Mouse (Mus musculus) neural tube, embryonic 12.5 days (tissue): ENCODE measurements around the gene Polr2g. TPM values are rescaled to one million over a fixed set of nuclear protein-coding genes. Genes with fewer than 3 reads are reported as not detected.

Source experiments
- polyA plus RNA-seq: library from polyadenylated mRNA; unstranded; fragments of >200 nt; fragmentation: Nextera tagmentation; extraction: Ambion mirVana; gene quantifications from 2 replicates; pipeline ENCODE4 v1.2.1, GENCODE M21; 2016

Polr2g gene
- polyA plus RNA-seq, 1 experiment from 2014 or later, result 152 TPM

Other genes starting within 250 kb of the Polr2g start
- 0.62 and 0.83 TPM in 2 replicates for gene Slc22a8, start 207.3 kb downstream of the Polr2g start, polyA plus RNA-seq
- 2.0 and 2.5 TPM in 2 replicates for gene Slc22a6, start 180.5 kb downstream of the Polr2g start, polyA plus RNA-seq
- gene Chrm1, start 134.8 kb downstream of the Polr2g start, polyA plus RNA-seq, result 0.17 and 0.20 TPM in 2 replicates
- gene Slc3a2, start 75.2 kb downstream of the Polr2g start, polyA plus RNA-seq, result 144 and 147 TPM in 2 replicates
- 83.5 and 85.1 TPM in 2 replicates for gene Wdr74, start 62.8 kb downstream of the Polr2g start, polyA plus RNA-seq
- 2.3 and 3.6 TPM in 2 replicates for gene 1700092M07Rik, start 57.9 kb downstream of the Polr2g start, polyA plus RNA-seq
- 129 TPM in 2 replicates for gene Stx5a, start 57.2 kb downstream of the Polr2g start, polyA plus RNA-seq
- gene Nxf1, start 41.5 kb downstream of the Polr2g start, polyA plus RNA-seq, result 186 and 216 TPM in 2 replicates
- 199 and 210 TPM in 2 replicates for gene Tmem223, start 27.6 kb downstream of the Polr2g start, polyA plus RNA-seq
- gene Tmem179b, start 24.1 kb downstream of the Polr2g start, polyA plus RNA-seq, result 37.2 and 39.0 TPM in 2 replicates
- gene Taf6l, start 12.2 kb downstream of the Polr2g start, polyA plus RNA-seq, result 29.9 and 34.4 TPM in 2 replicates
- gene Zbtb3, start 4.0 kb upstream of the Polr2g start, polyA plus RNA-seq, result 7.2 and 7.5 TPM in 2 replicates
- gene Ttc9c, start 20.8 kb upstream of the Polr2g start, polyA plus RNA-seq, result 55.2 and 57.7 TPM in 2 replicates
- gene Hnrnpul2, start 21.4 kb upstream of the Polr2g start, polyA plus RNA-seq, result 5.7 and 7.5 TPM in 2 replicates
- 0.45 TPM in 1 of 2 replicates, not detected in the other for gene AC129217.1, start 31.2 kb upstream of the Polr2g start, polyA plus RNA-seq
- gene Bscl2, start 38.9 kb upstream of the Polr2g start, polyA plus RNA-seq, result 66.1 and 68.5 TPM in 2 replicates
- 203 and 211 TPM in 2 replicates for gene Gng3, start 40.6 kb upstream of the Polr2g start, polyA plus RNA-seq
- gene Lrrn4cl, start 52.2 kb upstream of the Polr2g start, polyA plus RNA-seq, result 0.47 and 0.56 TPM in 2 replicates
- 186 and 193 TPM in 2 replicates for gene Ubxn1, start 72.9 kb upstream of the Polr2g start, polyA plus RNA-seq
- gene Uqcc3, start 82.3 kb upstream of the Polr2g start, polyA plus RNA-seq, result 62.2 and 66.0 TPM in 2 replicates
- 63.3 and 89.5 TPM in 2 replicates for gene Lbhd1, start 85.2 kb upstream of the Polr2g start, polyA plus RNA-seq
- not detected in 2 replicates for gene Gm49403, start 85.4 kb upstream of the Polr2g start, polyA plus RNA-seq
- gene 1810009A15Rik, start 90.3 kb upstream of the Polr2g start, polyA plus RNA-seq, result 82.0 and 98.5 TPM in 2 replicates
- gene Gm49416, start 90.3 kb upstream of the Polr2g start, polyA plus RNA-seq, result not detected in 2 replicates
- gene Ints5, start 94.4 kb upstream of the Polr2g start, polyA plus RNA-seq, result 43.6 and 47.3 TPM in 2 replicates
- 116 and 119 TPM in 2 replicates for gene Ganab, start 99.5 kb upstream of the Polr2g start, polyA plus RNA-seq
- gene B3gat3, start 121.8 kb upstream of the Polr2g start, polyA plus RNA-seq, result 84.2 and 91.5 TPM in 2 replicates
- 2.1 and 2.3 TPM in 2 replicates for gene Rom1, start 130.8 kb upstream of the Polr2g start, polyA plus RNA-seq
- gene Eml3, start 131.0 kb upstream of the Polr2g start, polyA plus RNA-seq, result 14.1 and 14.3 TPM in 2 replicates
- gene Mta2, start 143.3 kb upstream of the Polr2g start, polyA plus RNA-seq, result 175 and 177 TPM in 2 replicates
- gene Tut1, start 155.3 kb upstream of the Polr2g start, polyA plus RNA-seq, result 32.5 and 34.6 TPM in 2 replicates
- gene Eef1g, start 168.5 kb upstream of the Polr2g start, polyA plus RNA-seq, result 360 and 361 TPM in 2 replicates
- gene Ahnak, start 190.7 kb upstream of the Polr2g start, polyA plus RNA-seq, result 5.0 and 6.3 TPM in 2 replicates